Mouse (Mus musculus) left cerebral cortex, postnatal 36 days (tissue): ENCODE results near the gene Ciao1. TPM values are rescaled to one million over a fixed set of nuclear protein-coding genes. Genes with fewer than 3 reads are reported as not detected.
"Not testable (repeated sequence)": the region's sequence is repeated elsewhere in the genome, so short reads cannot be mapped to it uniquely, and the experiment has no call there.

Experiments
- DNase-seq, 2 experiments: peaks; one replicate each; pipeline ENCODE4 v3.0.0; 2021 to 2022; ENCODE audit warnings: low spot score in 2 of 2, mixed read lengths in 1 of 2
- intact Hi-C: fragments of 180-260 bp; cut with DNase I; formaldehyde crosslinking; loops from one replicate; pipeline ENCODE4 v1.15.1; 2025
- total RNA-seq, 2 experiments: library from RNA; stranded (reverse); gene quantifications; 2 replicates each; pipeline ENCODE4 v1.2.3; 2021

Gene Ciao1
- total RNA-seq, result 10 to 100 TPM; 77.3 to 90.5 TPM

DNA sequence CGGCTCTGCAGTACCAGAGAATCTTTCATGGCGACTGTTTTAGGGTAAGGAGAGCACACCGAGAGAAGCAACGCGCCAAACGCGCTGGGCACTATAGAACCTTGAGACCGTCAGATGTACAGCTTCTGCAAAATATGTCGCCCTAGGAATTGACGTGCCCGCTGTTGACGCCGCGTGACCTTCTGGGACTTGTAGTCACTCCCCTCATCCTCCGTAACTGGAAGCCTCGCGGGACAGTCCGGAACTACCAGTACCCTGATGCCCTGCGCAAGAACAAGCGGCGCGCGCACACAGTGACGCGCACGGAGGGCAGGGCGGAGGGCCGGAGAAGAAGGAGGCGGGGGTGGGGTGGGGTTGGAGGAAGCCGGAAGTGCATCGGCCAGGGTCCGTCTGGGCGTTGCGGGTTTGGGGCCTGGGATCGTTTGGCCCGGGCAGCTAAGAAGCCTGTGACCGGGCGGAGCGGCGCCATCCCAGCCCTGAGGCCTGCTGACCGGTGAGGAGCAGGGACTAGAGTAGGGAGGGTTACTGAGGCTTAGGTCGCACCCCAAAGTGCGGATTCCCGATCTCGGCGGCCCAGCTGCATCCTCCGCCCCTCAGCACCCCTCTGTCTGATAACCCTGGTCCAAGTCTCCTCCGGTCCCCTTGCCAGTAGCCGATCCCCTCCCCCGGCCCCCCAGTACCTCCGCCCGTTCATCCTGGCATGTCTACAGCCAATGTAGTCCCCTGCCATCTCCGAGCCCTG is at the start of gene Ciao1, which contains the start of gene Tmem127:
Gene Ciao1, minus strand, starts transcription at position 225 of the 742 bp plus-strand sequence.
Gene Tmem127, plus strand, starts transcription at position 317 of the 742 bp plus-strand sequence.
- DNase-seq, result peak; percentile 98
- intact Hi-C loops, result loop anchor here (5.0 kb wide), 1 partner anchor 40 kb away; the partner anchor contains the start of genes 1810024B03Rik and Snrnp200

DNA sequence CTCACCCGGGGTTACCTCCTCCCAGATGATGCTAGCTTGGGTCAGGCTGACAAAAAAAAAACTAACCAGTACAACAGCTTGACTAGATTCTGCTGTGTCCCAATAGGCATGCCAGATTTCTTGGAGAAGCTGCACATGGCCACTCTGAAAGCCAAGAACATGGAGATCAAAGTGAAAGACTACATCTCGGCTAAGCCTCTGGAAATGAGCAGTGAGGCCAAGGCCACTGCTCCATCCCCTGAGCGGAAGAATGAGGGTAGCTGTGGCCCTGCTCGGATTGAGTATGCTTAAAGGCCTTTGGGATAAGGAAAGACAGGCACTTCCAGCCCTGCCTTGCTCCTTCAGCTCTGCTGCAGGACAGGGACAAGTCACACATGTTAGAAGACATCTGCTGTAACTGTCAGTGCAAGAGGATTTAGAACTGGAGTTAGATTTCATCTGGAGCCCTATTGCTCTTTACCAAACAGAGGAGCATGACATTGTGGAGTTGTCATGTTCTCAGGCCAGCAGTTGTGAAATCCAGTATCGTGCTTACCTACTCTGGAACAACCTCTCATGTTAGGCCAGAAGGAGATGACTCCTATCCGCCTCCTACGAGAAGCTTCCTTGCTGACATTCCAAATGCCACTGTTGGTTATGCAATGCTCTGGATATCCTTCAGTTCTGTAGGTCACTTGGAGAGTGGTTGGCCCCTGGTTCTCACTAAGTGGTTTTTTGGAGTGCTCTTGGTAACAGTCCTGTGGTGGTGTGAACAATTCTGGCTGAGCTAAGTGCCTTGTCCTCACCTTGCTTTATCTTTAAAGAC is 49.6 kb upstream of the Ciao1 start:
- intact Hi-C loops, result no loop called here
- no peak for DNase-seq

DNA sequence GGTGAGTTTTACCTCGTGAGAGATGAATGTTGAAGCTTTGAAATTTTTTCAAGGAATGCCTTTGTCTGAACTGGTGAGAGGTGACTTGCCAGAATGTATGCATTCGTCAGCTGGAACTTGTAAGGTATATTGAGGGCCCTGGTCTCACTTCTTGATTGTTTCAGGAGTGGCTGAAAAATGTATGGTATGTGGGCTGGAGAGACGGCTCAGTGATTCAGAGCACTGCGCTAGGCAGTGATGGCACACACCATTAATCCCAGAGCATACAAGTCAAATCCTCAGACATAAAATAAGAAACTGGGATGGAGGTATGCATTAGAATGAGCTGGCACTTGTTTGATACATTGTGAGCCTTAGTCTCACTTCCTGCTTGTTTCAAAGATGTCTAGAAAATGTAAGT is 44.6 kb upstream of the Ciao1 start:
- intact Hi-C loops, result no loop called here
- no peak for DNase-seq

- DNase-seq, result no peak
- intact Hi-C loops, result no loop called here
These were observed 30.5 kb upstream of the Ciao1 start for GRCm38 (mm10) chr2:127278162-127278561.

DNA sequence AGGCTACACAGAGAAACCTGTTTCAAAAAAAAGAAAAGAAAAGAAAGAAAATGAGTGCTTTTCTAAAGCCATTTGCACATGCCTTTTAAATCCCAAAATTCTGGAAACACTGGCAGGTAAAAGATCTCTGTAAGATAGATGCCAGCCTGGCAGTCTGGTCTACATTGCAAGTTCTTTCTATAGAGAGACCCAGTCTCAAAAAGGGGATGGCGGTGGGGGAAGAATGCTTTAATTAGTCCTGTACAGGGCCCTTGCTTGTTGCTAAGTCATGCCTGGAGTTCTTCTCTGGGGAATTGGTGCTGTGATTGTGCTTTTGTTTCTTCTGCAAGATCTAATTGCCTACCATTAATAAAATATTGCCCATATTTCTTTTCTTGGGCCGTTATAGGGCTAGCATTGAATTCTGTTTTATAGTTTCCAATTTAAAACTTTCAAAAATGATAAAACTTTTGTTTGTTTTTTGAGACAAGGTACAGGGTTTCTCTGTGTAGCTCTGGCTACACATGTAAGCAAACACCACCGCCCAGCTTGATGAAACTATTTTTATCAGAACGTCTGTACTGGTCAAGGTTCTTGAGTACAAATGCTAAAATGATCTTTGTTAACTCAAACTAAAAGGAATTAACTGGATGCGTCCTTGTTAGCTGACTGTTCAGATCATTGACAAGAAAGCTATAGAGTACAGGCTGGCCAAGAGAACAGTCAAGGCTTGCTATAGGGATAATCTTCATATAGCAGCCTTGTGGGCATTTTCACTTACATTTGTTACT is 28.1 kb upstream of the Ciao1 start:
- DNase-seq, result no peak
- intact Hi-C loops, result no loop called here

DNA sequence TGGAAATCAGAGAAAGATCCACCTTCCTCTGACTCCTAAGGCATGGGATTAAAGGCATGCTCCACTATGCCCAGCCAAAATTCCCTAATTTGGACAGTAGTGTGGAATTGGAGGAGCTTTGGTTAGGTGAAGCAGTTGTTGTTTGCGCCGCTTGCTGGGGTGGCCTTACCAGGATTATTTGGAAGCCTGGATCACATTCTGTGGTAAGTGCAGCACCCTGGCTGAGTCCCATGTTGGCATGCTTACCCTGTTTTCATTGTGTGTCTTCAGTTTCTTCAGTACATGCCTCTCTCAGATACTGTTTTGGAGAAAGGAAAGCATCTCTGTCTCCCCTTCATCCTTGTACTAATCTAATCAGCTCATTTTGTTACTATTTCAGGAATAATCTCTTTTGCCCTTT is 27.0 kb upstream of the Ciao1 start:
- DNase-seq, result no peak
- intact Hi-C loops, result no loop called here

- DNase-seq, result no peak
- intact Hi-C loops, result no loop called here
These were observed 25.2 kb upstream of the Ciao1 start for GRCm38 (mm10) chr2:127272806-127273205.

DNA sequence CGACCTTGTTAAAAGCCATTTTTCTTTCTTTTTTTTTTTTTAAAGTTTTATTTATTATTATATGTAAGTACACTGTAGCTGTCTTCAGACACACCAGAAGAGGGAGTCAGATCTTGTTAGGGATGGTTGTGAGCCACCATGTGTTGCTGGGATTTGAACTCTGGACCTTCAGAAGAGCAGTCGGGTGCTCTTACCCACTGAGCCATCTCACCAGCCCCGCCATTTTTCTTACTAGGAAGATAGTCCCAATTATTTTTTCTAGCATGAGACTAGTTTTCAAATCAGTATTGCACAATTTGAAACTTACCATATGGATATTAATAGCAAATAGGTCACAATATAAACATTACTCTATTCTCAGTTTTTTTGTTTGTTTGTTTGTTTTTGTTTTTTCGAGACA is 24.4 kb upstream of the Ciao1 start:
- DNase-seq, intact Hi-C loops: not testable (repeated sequence)

- DNase-seq, result peak in 1 of 2 experiments; percentile 22
- intact Hi-C loops, result no loop called here
These were observed 23.5 kb upstream of the Ciao1 start for GRCm38 (mm10) chr2:127271042-127271515.

DNA sequence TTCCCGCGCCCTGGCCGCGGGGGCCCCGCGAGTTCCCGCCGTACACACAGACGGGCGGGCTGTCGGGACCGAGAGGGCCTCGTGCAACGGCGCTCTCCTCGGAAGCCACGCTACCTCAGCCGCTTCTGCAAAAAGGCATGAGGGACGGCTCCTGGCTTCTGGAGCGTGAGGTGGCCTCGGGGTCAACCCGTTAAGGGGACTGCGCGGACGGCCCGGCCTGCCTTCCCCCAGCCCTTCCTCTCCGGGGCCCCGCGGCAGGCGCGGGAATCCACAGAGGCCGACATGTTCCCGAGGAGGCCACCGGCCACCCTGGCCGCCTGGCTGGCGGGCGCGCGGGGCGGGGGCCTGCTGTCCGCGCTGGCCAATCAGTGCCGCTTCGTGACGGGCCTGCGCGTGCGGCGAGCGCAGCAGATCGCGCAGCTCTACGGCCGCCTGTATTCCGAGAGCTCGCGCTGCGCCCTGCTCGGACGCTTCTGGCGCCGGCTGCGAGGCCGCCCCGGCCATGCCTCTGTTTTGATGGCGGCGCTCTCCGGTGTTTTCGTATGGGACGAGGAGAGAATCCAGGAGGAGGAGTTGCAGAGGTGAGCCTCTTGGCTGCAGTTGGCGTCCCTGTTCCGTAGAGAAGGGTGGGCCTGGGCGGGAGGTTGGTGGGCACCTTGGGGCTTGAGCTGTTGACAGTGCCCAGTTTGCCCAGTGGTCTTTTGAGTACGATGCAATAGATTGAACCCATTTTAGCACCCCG is 22.9 kb upstream of the Ciao1 start:
- intact Hi-C loops, result no loop called here
- peak; percentile 85 to 92 for DNase-seq

- peak; percentile 96 for DNase-seq
- intact Hi-C loops, result no loop called here
These were observed 22.1 kb upstream of the Ciao1 start, which contains the start of gene Stard7 for GRCm38 (mm10) chr2:127269491-127270299. Gene Stard7 (plus strand): TSS chr2:127270218.

DNA sequence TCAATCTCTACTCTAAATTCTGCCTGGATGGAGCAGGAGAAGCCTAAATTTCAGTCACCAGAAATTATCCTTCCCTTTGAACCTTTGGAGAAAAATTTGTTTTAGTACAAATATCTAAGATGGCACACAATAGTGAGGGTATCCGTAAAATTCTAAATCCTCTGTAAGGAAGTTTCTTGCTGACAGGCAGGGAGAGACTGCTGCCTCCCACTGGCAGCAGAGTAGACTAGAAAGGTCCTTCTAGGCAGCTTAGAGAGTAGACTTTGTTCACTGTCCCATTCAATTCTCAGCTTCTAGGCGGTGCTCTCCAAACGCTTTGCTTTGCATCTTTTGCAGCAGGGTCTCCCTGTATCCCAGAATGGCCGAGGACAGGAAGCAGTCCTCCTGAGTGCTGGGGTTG is 20.2 kb upstream of the Ciao1 start:
- DNase-seq, result no peak
- intact Hi-C loops, result no loop called here

- DNase-seq, result no peak
- intact Hi-C loops, result no loop called here
These were observed 14.9 kb upstream of the Ciao1 start for GRCm38 (mm10) chr2:127262480-127262879.

DNA sequence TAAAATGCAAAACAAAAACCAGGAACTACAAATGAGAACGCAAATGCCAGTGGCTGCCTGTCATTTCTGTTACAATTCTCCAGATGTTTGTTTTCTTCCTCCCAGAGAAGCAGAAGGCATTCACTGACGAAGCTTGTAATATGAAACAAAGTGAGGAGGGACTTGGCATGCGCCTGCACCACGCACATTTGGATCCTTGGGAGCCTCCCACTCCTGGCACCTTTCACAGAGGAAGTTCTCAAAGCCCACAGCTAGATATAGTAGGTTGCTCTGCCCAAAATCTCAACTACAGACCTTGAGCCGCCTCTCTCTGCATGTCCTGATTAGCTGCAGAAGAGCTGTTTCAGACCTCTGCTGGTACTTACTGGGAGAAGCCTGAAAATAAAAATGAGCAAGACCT is 11.7 kb upstream of the Ciao1 start:
- peak in 1 of 2 experiments; percentile 12 for DNase-seq
- intact Hi-C loops, result no loop called here

GRCm38 (mm10) chr2:127255294-127255693 is 7.7 kb upstream of the Ciao1 start:
- no peak for DNase-seq
- intact Hi-C loops, result no loop called here

- DNase-seq, result no peak
- intact Hi-C loops, result no loop called here
These were observed 7.1 kb upstream of the Ciao1 start for GRCm38 (mm10) chr2:127254604-127255134.

DNA sequence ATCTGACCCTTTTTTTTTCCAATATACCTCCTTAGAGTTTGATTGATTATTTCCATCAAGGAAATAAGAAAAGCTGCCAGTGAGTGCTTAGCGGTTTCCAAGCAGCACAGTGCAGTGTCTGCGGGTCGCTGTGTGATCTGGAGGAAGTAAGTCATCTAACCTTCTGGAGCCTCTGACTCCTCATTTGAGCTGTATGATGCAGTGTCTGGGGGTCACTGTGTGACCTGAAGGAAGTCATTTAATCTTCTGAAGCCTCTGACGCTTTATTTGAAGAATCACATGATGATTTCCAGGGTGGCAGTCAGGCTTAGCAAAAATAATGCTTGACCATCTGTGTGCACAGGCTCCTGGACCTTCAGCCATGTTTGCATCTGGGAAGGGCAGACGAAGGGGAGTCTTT is 5.2 kb upstream of the Ciao1 start:
- intact Hi-C loops, result no loop called here

DNA sequence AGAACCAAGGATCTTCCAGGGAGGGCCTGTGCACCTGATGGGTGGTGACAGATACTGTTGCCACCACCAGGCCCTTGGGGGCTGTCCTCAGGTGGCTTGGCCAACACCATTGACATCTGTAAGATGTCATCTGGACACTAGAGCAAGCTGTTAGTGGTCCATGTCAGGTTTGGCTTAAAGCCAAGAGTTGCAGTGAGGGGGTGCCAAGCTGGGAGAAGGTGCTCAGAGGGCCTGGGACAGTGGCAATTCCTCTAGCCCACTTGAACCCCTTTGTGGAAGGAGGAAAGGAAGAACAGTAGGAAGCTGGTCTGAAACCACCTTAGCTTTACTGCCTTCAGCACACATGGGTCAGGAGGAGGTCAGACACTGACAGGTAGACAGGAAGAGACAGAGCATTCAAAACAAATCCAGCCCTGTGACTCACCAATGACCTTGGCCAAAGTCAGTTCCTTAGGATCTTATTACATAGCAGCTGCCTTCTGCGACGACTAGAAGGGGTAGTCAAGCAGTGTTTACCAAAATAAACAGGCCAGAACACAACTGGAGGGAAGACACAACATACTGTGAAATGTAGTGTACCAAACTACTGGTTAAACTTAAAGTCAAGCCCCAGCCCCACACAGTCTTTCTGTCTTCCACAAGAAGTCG is 4.4 kb upstream of the Ciao1 start:
- DNase-seq, result no peak
- intact Hi-C loops, result no loop called here

More for the DNA sequence above, 5.2 kb upstream of the Ciao1 start:
- DNase-seq, result no peak
